Mouse (Mus musculus) megakaryocyte, adult 5-6 weeks (primary cell): ENCODE measurements around the gene Tgfb3. TPM values are rescaled to one million over a fixed set of nuclear protein-coding genes. Genes with fewer than 3 reads are reported as not detected.

Source experiments
- ATAC-seq: 2 replicates; pipeline ENCODE4 v1.8.0; 2016; ENCODE audit warnings: mild to moderate bottlenecking, inconsistent platforms; ENCODE audit not compliant: poor library complexity, severe bottlenecking
- total RNA-seq, 2 experiments: library from RNA; stranded (forward) in 1 of 2; stranded (reverse) in 1 of 2; fragments of 153-499, 151-499 nt in 1 of 2; fragments of 221-1000, 200-1000 nt in 1 of 2; gene quantifications; 2 replicates each; pipeline versions ENCODE4 v1.2.3 to v1.2.4; 2015 to 2017

The Tgfb3 gene
- total RNA-seq (2015), result 0.25 TPM in 1 of 2 replicates, not detected in the other
- not detected in 2 replicates for total RNA-seq (2017)

DNA sequence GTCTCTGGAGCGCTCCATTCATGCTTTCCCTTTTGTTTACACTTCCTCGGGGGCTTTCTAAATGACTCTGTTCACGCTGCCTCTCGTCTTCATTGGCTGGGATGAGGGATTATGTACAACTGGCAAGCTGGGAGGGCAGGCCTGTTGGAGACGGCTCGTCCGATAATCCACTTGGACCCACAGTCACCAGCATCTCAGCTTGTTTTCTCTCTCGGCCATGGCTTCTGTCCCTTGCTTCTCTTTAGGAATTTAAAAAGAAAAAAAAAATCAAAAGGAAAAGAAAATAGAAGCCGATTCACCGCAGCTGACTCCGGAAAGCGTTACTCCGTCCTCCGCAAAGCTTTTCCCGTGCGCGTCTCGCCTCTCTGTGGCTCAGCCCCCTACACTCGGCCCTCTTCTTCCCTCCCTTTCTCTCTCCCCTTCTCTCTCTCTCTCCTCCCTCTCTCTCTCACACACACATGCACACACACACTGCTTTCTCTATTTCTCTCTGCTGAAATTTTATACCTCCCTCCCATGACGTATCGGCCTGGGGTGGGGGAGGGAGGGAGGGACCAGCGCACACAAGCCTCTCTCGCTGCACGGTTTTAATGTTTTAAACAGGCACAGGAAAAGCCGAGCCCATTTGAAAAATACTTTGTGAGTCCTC is at the start of gene Tgfb3:
Tgfb3 (minus strand) TSS at position 489 of the 649 bp plus-strand sequence.
- no peak for ATAC-seq

- ATAC-seq, result no peak
These were observed 49.3 kb upstream of the Tgfb3 start for GRCm38 (mm10) chr12:86128122-86128521.

DNA sequence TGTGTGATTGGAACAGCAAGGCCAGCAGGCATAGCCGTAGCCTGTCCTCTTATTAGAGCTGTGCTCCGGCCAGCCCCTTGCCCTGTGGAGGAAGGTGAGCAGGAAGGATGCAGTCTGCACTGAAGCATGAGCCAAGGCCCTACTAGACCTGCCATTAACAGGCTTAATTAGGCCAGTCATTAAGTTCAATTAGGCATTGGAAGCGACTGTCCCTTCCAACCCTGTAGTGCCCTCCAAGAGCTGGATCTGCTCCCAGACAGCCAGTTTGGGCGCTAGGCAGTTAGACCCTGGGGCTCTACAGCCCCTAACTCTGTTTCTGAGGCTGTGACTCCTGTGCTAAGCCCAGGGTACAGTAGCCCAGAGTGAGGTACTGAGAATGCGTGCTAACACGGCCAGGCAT is 45.2 kb upstream of the Tgfb3 start:
- no peak for ATAC-seq

- no peak for ATAC-seq
These were observed 37.5 kb upstream of the Tgfb3 start for GRCm38 (mm10) chr12:86116295-86116835.

GRCm38 (mm10) chr12:86110637-86111036 is 31.8 kb upstream of the Tgfb3 start:
- ATAC-seq, result no peak

GRCm38 (mm10) chr12:86109531-86109930 is 30.7 kb upstream of the Tgfb3 start:
- ATAC-seq, result no peak

DNA sequence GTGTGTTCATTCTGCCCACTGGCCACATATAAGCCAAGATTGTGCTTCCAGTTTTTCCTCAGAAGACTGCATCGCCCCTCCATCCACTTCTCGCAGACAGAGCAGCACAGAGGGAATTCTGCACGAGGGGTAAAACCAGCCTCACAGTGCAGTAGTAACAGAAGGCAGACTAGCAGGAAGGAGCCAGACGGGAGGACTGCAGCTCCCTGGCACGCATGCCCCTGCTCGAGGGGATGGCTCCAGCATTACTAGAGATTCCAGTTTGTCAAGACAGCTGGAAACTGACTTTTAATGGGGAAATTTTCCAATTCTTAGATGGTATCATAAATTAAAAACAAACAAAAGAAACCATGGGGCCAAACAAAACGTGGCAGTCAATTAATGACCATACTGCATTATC is 28.8 kb upstream of the Tgfb3 start:
- ATAC-seq, result no peak

GRCm38 (mm10) chr12:86106086-86106485 is 27.2 kb upstream of the Tgfb3 start:
- ATAC-seq, result no peak

- ATAC-seq, result no peak
These were observed 26.7 kb upstream of the Tgfb3 start for GRCm38 (mm10) chr12:86105546-86105945.

- ATAC-seq, result no peak
These were observed 25.5 kb upstream of the Tgfb3 start for GRCm38 (mm10) chr12:86104297-86104696.

DNA sequence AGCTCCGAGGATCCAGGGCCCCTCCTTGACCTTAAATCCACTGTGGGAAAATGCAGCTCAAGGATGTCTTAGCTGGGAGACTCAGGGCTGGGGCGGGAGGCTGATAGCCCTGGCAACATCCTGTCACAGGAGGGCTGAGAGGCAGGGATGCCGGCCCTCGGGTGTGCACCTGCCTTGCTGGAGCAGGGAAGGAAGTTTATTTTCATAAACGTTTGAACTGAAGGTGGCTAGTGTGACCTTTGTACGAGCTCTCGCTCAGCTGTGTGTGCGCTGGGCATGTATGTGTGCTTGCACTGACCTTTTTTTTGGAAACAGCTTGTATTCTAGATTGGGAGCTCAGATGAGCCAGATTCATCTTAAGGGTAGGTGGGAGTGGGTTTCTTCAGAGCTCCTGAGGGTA is 25.0 kb upstream of the Tgfb3 start:
- ATAC-seq, result no peak

DNA sequence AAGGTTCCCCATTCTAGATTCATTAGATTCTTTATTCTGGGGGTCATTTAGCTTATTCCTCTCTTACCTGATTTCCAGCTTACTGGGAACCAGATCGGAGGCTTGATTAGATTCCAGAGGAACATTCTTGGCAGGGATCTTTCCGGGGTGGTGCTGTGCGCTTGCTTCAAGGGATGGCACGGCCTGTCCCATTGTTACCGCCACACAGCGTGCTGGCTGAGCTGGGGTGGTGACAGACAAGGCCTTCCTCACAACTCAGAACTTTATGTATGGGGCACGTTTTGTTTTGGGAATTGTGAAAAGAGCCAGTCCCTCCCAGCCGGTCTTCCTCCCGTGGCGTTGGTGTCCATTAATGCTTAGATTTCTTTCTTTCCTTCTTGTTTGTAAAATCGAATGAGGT is 24.6 kb upstream of the Tgfb3 start:
- no peak for ATAC-seq

DNA sequence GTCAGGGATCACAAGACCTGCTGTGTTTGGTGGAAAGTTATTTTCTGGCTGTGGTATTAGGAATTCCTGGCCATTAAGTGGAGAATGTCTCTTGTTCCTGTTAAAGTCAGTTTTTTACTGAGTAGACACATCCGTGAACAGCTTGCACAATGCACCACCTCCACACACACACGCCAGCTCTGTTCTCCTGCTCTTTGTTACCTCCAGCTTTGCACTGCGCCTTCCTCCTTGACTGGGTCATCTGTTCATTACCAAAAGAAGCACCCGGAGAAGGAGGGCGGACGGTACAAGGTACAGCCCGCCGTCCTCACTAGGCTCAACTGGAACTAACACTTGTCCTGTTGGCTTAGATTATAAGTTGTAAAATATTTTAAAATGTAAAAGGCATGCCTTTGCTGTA is 23.8 kb upstream of the Tgfb3 start:
- ATAC-seq, result no peak

- no peak for ATAC-seq
These were observed 21.9 kb upstream of the Tgfb3 start for GRCm38 (mm10) chr12:86100711-86101110.

- ATAC-seq, result no peak
These were observed 18.9 kb upstream of the Tgfb3 start for GRCm38 (mm10) chr12:86097781-86098180.

DNA sequence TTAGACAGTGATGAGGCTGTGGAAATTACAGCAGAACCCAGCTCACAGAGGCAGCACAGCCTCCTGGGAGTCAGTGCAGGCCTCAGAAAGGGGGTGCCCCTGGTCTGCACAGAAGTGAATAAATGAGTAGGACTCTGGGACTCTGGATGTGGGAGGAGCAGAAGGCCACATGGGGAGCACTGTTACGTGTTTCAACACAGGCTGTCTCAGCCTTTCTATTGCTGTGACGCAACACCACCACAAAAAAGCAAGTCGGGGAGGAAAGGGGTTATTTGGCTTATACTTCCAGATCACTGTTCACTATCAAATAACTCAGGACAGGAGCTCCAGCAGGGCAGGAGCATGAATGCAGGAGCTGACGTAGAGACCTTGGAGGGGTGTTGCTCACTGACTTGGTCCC is 17.0 kb upstream of the Tgfb3 start:
- no peak for ATAC-seq

- no peak for ATAC-seq
These were observed 15.2 kb upstream of the Tgfb3 start for GRCm38 (mm10) chr12:86094075-86094474.

DNA sequence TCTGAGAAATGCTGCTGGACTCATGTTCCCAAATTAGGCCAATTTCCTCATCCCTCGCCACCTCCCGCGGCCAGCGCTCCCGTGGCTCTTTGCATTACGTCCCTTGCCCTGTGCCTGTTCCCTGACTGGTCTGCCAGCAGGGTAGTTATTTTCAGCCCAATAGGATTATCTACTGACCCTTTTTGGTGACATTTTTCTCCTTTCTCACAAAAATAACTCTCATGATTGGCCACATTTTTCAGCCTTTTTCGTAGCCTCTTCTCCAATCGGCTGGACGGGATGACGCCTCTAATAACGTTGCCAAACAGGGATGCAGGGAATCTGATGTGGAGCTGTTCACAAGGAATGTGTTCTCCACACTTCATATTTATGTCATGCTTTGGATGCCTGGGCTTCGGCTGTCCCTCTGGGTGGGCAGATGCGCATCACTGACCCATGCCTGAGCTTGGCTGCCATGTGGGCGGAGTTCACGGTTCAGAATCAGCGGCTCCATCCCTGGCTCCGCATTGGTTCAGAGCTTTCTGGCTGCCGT is 12.8 kb upstream of the Tgfb3 start:
- ATAC-seq, result no peak

DNA sequence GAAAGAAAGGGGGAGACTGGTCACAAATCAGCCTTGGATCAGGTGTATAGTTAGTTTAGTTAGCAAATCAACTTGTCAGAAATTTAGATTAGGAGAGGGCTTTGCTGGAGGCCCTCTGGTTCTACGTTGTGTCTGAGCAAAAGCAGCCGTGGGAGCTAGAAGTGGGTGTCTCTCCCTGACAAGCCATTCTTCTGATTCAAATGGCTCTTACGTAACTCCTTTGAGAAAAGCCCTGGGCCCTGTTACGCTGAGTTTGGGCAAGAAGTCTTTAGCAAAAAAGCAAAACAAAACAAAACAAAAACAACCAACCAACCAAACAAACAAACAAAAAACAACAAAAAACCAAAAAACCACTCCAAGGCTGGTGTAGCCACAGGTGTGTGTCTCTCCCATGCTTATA is 11.9 kb upstream of the Tgfb3 start:
- no peak for ATAC-seq

DNA sequence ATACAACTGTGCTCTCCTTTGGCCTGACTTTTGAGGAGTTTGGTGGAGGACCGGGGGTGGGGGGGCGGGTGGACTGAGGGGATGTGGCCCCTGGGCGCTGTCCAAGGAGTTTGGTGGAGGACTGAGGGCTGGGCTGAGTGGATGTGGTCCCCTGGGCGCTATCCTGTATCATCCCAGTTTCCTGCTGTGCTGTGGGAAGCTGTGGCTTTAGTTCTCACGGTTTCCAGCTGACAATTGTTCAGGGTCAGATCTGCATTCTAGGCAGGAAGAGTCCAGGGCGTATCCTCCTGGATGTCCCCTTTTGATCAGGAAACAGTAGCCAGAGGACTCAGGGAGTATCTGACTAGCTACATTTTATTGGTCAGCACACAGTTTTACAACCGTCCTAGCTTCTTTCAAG is 9.2 kb upstream of the Tgfb3 start:
- no peak for ATAC-seq

GRCm38 (mm10) chr12:86086550-86086949 is 7.7 kb upstream of the Tgfb3 start:
- no peak for ATAC-seq

DNA sequence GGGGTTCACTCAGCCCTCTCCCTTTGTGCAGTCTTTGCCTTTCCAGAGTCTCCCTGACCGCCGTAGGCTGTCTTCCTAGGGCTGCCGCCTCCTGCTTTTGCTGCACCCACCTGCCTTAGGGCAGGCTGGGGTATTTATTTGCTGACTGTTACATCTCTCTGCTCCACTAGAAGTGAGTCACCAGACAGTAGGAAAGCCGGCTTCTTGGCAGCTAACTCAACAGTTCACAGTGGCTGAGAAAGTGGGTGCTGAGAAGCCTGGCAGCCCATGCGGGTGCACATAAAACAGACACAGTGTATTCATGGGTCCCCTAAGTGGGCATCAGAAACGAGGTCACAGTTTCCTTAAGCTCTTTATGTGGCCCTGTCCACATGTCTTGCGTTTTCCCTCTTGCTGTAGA is 7.0 kb upstream of the Tgfb3 start:
- no peak for ATAC-seq
